Mouse (Mus musculus): Measurements from ENCODE around the gene Lbhd1.
A peak's percentile ranks its signal among the peaks of the same experiment; 100 is the strongest.

- TF ChIP-seq EP300 (IDR thresholded peaks at IDR 0.05; ENCODE audit: low read depth in 1 of 2, low read length in 2 of 2) (no peak; a peak in 2 of 4 replicates), CTCF (IDR thresholded peaks at IDR 0.05 in 2 of 3, conservative IDR thresholded peaks at IDR 0.05 in 1 of 3; ENCODE audit: control insufficient read depth in 1 of 3, insufficient read depth in 1 of 3, low read depth in 2 of 3, low read length in 3 of 3, poor library complexity in 1 of 3, severe bottlenecking in 1 of 3) (no peak), MYC (IDR thresholded peaks at IDR 0.05; ENCODE audit: low read depth, low read length) (peak; percentile 99), JUND (IDR thresholded peaks at IDR 0.05; ENCODE audit: low read depth, low read length) (no peak), RAD21 (IDR thresholded peaks at IDR 0.05; ENCODE audit: low read depth, low read length) (no peak), POLR2A (IDR thresholded peaks at IDR 0.05; ENCODE audit: control insufficient read depth in 1 of 2, insufficient read depth in 1 of 2, low read depth in 1 of 2, low read length in 2 of 2, poor library complexity in 1 of 2) (peak; percentile 83 to 93), SMC3 (IDR thresholded peaks at IDR 0.05; ENCODE audit: low read depth, low read length) (no peak), GATA1 (IDR thresholded peaks at IDR 0.05; ENCODE audit: low read depth, low read length) (no peak)
Measured at GRCm38 (mm10) chr19:8880311-8881033, 3.1 kb upstream of the Lbhd1 start, which contains the start of gene Uqcc3.
